Mouse (Mus musculus): Measurements from ENCODE around the gene Vwa5b2.

DNA sequence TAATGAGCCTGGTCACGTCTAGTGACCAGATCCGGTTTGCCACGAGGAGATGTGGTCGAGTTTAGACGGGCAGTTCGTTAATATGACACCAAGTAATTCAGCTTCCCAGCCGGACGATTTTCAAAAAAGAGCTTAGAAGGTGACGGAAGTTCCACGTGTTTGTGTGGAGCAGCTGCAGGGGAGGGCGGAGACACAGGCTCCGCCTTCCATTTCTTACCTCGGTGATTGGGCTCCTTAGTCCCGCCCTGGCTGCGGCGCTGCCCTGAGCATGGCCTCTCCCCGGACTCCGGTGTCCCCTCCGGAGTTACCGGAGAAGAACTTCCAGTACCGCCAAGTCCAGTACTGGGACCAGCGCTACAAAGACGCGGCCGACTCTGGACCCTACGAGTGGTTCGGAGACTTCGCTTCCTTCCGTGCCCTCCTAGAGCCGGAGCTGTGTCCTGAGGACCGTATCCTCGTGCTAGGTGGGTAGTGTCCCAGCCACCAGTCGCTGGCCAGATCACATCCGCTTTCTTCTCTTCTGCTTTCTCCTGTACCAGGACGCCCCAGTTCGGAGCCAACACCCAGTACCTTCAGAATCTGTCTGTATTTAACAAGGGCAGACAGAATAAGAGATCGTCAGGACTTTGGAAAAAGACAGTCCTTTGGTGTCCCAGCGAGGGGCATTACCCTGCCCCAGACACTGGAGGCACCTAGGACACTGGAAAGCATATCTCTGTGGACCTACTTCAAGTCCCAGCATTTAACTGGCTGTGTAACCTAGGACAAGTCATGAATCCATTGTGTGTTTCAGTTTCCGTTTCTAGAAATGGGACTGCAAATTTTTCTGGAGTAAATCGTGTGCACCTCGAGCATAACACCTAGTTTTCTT lies 22.3 kb downstream of the Vwa5b2 start, which contains the start of the genes Eef1akmt4, Gm49333 and Alg3:
- TF ChIP-seq POLR2A (IDR thresholded peaks at IDR 0.05; ENCODE audit: insufficient read depth, low read length) (peak; percentile 40), CTCF (IDR thresholded peaks at IDR 0.05; ENCODE audit: low read depth, low read length) (no peak), EP300 (IDR thresholded peaks at IDR 0.05; ENCODE audit: insufficient read depth, low read depth, low read length) (no peak)
